Mouse (Mus musculus): ENCODE data around the gene Arsb. TPM values are rescaled to one million over a fixed set of nuclear protein-coding genes. Genes with fewer than 3 reads are reported as not detected.
"Not testable (repeated sequence)": the region's sequence is repeated elsewhere in the genome, so short reads cannot be mapped to it uniquely, and the experiment has no call there.

The Arsb gene
- polyA plus RNA-seq, 1 experiment from 2014 or later: 7.9 TPM

DNA sequence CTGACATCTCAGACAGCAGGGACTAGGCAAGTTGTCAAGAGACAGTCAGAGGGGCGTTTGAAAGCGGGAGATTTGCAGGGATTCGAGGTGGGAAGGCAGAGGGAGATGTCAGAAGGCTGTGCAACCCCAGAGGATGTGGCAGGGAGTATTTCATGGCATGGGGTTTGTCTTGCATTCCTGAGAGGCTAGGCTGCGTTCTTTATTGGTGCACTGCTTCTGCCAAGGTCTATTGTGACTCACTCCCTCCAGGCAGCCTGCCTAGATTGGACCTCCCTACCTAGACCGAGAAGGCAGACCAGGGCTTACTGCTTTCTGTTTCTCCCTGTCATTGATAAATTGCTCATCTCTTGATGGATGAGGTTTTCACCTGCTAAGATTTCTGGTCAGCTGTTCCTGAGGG is 204.2 kb downstream of the Arsb start:
- no peak overlapping the region for H3K27ac ChIP-seq (ENCODE audit: low read depth, low read length)
- 62% methylated on average over 5 of the region's 5 CpGs for WGBS
- TF ChIP-seq CTCF (IDR thresholded peaks at IDR 0.05; ENCODE audit: low read depth): no peak
- H3K36me3 ChIP-seq (ENCODE audit: control insufficient read depth, insufficient read depth): no peaks in the 10 kb centered on the region
- H3K4me1 ChIP-seq (replicated peaks; ENCODE audit: control insufficient read depth, insufficient read depth, low read length): no peaks in the 10 kb centered on the region
- ATAC-seq: no peak
- H3K9ac ChIP-seq (ENCODE audit: low read depth, low read length): no peak overlapping the region
- no peaks in the 10 kb centered on the region for H3K27me3 ChIP-seq (replicated peaks; ENCODE audit: control insufficient read depth, insufficient read depth, low read length)
- H3K4me3 ChIP-seq (ENCODE audit: low read depth, low read length): no peak overlapping the region
- H3K9me3 ChIP-seq (ENCODE audit: control insufficient read depth): no peaks in the 10 kb centered on the region
- no peak overlapping the region for H3K4me2 ChIP-seq (replicated peaks; ENCODE audit: low read depth)

DNA sequence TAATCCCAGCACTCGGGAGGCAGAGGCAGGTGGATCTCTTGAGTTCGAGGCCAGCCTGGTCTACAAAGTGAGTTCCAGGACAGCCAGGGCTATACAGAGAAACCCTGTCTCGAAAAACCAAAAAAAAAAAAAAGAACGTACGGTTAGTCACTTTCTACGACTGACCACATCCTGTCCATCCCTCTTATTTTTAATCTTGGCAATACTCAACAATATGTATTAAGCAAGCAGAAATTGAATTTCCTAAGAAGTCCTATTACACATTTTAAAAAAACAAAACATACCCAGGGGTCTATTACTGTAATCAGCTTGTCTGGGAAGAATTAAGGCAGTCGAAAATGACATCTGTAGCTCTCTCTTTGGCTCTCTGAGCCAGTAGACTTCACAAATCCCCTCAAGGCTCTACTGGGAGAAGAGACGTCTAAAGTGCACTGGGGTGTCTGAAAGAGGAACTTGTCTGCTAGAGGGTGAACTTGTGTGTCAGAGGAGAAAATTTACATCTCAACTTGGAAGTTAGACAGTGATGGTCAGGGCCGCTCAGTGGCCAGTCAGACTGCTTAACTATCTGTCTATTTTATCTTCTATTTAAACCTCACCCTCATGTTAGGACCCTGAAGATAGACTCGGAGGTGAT is 205.6 kb downstream of the Arsb start:
- ATAC-seq: no peak
- Histone ChIP-seq H3K27ac (ENCODE audit: low read depth, low read length) (no peak overlapping the region), H3K27me3 (replicated peaks; ENCODE audit: control insufficient read depth, insufficient read depth, low read length) (no peaks in the 10 kb centered on the region), H3K4me3 (ENCODE audit: low read depth, low read length) (no peak overlapping the region), H3K36me3 (ENCODE audit: control insufficient read depth, insufficient read depth) (no peaks in the 10 kb centered on the region), H3K4me2 (replicated peaks; ENCODE audit: low read depth) (no peak overlapping the region), H3K4me1 (replicated peaks; ENCODE audit: control insufficient read depth, insufficient read depth, low read length) (no peaks in the 10 kb centered on the region), H3K9ac (ENCODE audit: low read depth, low read length) (no peak overlapping the region), H3K9me3 (ENCODE audit: control insufficient read depth) (no peaks in the 10 kb centered on the region)
- no peak for TF ChIP-seq CTCF (IDR thresholded peaks at IDR 0.05; ENCODE audit: low read depth)
- WGBS: 76% methylated on average over 9 of the region's 10 CpGs

DNA sequence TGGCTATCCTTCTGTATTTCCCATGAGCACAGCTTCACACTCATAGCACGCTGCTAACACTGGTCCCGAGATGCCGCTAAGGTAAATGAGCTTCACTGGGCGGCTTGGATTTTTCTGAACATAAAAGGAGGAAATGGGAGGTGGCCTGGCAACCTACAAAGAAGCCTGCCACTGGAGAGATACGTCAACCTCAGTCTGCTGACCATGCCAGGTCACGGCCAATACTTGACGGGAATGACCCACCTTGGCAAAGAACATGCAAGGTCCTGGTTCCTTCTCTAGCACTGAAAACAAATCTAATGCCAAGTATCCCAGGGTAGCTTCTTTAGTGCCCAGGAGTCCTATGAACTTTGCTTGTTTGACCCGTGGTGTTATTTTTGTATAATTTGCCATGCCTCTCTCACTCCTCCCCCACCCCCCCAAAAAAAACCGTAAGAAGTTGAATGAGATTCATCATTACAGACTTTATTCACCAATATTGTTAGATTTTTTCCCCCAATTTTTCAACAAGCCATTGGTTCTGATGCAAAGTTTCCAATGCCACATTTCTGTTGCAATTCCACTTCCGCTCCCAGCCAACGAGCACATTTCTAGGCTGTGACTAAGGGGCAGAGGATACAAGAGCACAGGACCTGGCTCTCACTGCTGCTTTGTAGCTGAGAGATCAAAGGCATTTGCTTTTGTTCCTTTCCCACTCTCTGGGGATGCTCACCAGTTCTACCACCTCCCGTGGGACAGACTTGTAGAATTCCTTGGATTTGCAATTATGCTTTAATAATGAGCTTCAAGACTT is 207.5 kb downstream of the Arsb start:
- no peak for ATAC-seq
- no peak overlapping the region for H3K4me3 ChIP-seq (ENCODE audit: low read depth, low read length)
- 83% methylated on average over 12 of the region's 12 CpGs for WGBS
- no peaks in the 10 kb centered on the region for H3K36me3 ChIP-seq (ENCODE audit: control insufficient read depth, insufficient read depth)
- no peaks in the 10 kb centered on the region for H3K4me1 ChIP-seq (replicated peaks; ENCODE audit: control insufficient read depth, insufficient read depth, low read length)
- H3K4me2 ChIP-seq (replicated peaks; ENCODE audit: low read depth): no peak overlapping the region
- H3K9me3 ChIP-seq (ENCODE audit: control insufficient read depth): no peaks in the 10 kb centered on the region
- TF ChIP-seq CTCF (IDR thresholded peaks at IDR 0.05; ENCODE audit: low read depth): no peak
- H3K9ac ChIP-seq (ENCODE audit: low read depth, low read length): no peak overlapping the region
- no peaks in the 10 kb centered on the region for H3K27me3 ChIP-seq (replicated peaks; ENCODE audit: control insufficient read depth, insufficient read depth, low read length)
- H3K27ac ChIP-seq (ENCODE audit: low read depth, low read length): no peak overlapping the region

DNA sequence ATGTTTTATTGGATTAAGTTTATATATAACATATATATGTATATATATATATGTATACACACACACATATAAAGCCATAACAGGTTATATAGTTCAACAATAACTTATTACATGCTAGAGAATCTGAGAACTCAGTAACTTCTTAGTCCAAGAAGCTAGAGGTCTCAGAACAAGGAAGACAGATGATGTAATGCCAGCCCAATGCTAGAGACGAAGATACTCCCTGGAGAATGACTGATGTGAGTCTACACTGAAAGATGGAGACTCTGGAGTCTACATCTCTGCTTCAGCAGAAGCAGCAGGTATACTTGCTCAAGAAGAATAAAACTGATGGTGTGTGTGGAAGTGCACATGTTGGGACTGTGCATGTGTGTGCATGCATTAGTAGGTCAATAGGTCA is 208.3 kb downstream of the Arsb start:
- Histone ChIP-seq H3K27ac (ENCODE audit: low read depth, low read length) (no peak overlapping the region), H3K4me2 (replicated peaks; ENCODE audit: low read depth) (no peak overlapping the region), H3K9me3 (ENCODE audit: control insufficient read depth) (no peaks in the 10 kb centered on the region), H3K9ac (ENCODE audit: low read depth, low read length) (no peak overlapping the region), H3K4me3 (ENCODE audit: low read depth, low read length) (no peak overlapping the region), H3K4me1 (replicated peaks; ENCODE audit: control insufficient read depth, insufficient read depth, low read length) (no peaks in the 10 kb centered on the region), H3K36me3 (ENCODE audit: control insufficient read depth, insufficient read depth) (no peaks in the 10 kb centered on the region), H3K27me3 (replicated peaks; ENCODE audit: control insufficient read depth, insufficient read depth, low read length) (no peaks in the 10 kb centered on the region)
- WGBS: 75% methylated on average over 1 of the region's 1 CpGs
- ATAC-seq: no peak
- TF ChIP-seq CTCF (IDR thresholded peaks at IDR 0.05; ENCODE audit: low read depth): no peak

DNA sequence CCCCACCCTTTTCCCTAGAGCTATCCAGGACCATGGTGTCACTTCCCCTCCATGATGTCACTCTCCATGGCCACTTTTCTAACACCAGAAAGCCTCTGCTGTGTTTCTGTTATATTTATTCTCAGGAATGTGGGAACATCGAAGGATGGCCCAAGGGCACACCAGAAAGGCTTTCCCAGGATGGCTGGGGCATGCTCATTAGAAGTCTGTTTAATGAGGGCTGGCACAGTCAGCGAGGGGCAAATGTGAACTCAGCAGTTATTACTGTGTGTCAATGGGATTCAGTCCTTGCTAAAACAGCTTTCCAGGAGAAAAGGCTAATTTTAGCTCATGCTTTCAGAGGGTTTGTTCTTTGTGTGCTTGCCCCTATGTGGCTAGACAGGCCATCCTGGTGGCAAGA is 213.1 kb downstream of the Arsb start:
- no peak overlapping the region for H3K9ac ChIP-seq (ENCODE audit: low read depth, low read length)
- no peaks in the 10 kb centered on the region for H3K36me3 ChIP-seq (ENCODE audit: control insufficient read depth, insufficient read depth)
- no peak for TF ChIP-seq CTCF (IDR thresholded peaks at IDR 0.05; ENCODE audit: low read depth)
- 89% methylated on average over 2 of the region's 2 CpGs for WGBS
- H3K9me3 ChIP-seq (ENCODE audit: control insufficient read depth): no peaks in the 10 kb centered on the region
- no peak overlapping the region for H3K27ac ChIP-seq (ENCODE audit: low read depth, low read length)
- H3K4me3 ChIP-seq (ENCODE audit: low read depth, low read length): no peak overlapping the region
- H3K27me3 ChIP-seq (replicated peaks; ENCODE audit: control insufficient read depth, insufficient read depth, low read length): no peaks in the 10 kb centered on the region
- no peaks in the 10 kb centered on the region for H3K4me1 ChIP-seq (replicated peaks; ENCODE audit: control insufficient read depth, insufficient read depth, low read length)
- no peak overlapping the region for H3K4me2 ChIP-seq (replicated peaks; ENCODE audit: low read depth)
- ATAC-seq: no peak

DNA sequence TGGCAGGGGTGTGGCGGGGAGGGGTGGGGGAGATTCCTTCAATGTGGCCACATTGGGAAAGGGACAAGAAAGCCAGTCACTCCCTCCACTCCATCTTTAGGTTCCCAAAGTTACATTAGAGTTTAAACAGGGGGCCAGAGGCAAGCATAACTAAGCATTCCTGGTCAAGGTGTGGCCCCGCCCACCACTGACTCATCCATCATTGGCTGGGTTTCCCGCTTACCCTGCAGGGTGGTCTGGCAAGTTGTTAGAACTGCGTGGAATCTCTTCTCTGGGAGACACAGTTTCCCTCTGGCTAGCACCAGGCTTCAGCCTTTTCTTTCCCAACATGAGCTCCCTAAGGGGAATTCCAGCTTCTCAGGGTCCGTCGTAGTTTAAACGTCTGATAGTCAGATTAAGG is 213.8 kb downstream of the Arsb start:
- Histone ChIP-seq H3K4me2 (replicated peaks; ENCODE audit: low read depth) (no peak overlapping the region), H3K27me3 (replicated peaks; ENCODE audit: control insufficient read depth, insufficient read depth, low read length) (no peaks in the 10 kb centered on the region), H3K9ac (ENCODE audit: low read depth, low read length) (no peak overlapping the region), H3K36me3 (ENCODE audit: control insufficient read depth, insufficient read depth) (no peaks in the 10 kb centered on the region), H3K27ac (ENCODE audit: low read depth, low read length) (no peak overlapping the region), H3K9me3 (ENCODE audit: control insufficient read depth) (no peaks in the 10 kb centered on the region), H3K4me3 (ENCODE audit: low read depth, low read length) (no peak overlapping the region), H3K4me1 (replicated peaks; ENCODE audit: control insufficient read depth, insufficient read depth, low read length) (no peaks in the 10 kb centered on the region)
- no peak for ATAC-seq
- TF ChIP-seq CTCF (IDR thresholded peaks at IDR 0.05; ENCODE audit: low read depth): no peak
- WGBS: 71% methylated on average over 7 of the region's 7 CpGs

DNA sequence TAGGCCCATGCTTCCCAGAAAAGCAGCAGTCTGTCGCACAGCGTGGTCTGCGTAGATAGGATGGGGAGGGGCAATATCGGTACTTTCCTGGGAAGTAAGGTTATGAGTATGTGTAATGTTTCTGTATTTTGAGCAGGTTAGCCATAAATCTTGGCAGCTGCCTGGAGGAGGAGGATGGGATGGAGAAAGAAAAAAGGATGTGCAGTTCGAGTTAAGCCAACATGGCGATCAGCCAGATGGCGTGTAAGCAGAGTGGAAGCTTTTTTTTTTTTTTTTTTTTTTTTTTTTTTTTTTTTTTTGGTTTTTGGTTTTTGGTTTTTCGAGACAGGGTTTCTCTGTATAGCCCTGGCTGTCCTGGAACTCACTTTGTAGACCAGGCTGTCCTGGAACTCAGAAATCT is 214.3 kb downstream of the Arsb start:
- not testable (repeated sequence) for H3K9me3 ChIP-seq (ENCODE audit: control insufficient read depth); H3K4me2 ChIP-seq (replicated peaks; ENCODE audit: low read depth); ATAC-seq; H3K36me3 ChIP-seq (ENCODE audit: control insufficient read depth, insufficient read depth); H3K4me1 ChIP-seq (replicated peaks; ENCODE audit: control insufficient read depth, insufficient read depth, low read length); H3K27ac ChIP-seq (ENCODE audit: low read depth, low read length); H3K4me3 ChIP-seq (ENCODE audit: low read depth, low read length); H3K9ac ChIP-seq (ENCODE audit: low read depth, low read length); H3K27me3 ChIP-seq (replicated peaks; ENCODE audit: control insufficient read depth, insufficient read depth, low read length)
- WGBS: 88% methylated on average over 8 of the region's 8 CpGs

Measured in intestine, postnatal 0 days (tissue).